Mouse (Mus musculus) naive thymus-derived CD4-positive, alpha-beta T cell, adult 2 months (primary cell): ENCODE data around the gene Mmab.

ENCODE experiments used
- DNase-seq: peaks from one replicate; pipeline ENCODE4 v3.0.0-alpha.2; 2011; ENCODE audit warnings: low read depth

Mmab gene

GRCm38 (mm10) chr5:114428621-114429020 lies 15.2 kb downstream of the Mmab start:
- no peak for DNase-seq

- no peak for DNase-seq
These were observed 17.1 kb downstream of the Mmab start for GRCm38 (mm10) chr5:114426732-114427131.

- DNase-seq = no peak
These were observed 19.9 kb downstream of the Mmab start for GRCm38 (mm10) chr5:114423961-114424360.

GRCm38 (mm10) chr5:114422591-114422990 lies 21.3 kb downstream of the Mmab start:
- DNase-seq = no peak

GRCm38 (mm10) chr5:114421561-114422298 lies 22.1 kb downstream of the Mmab start:
- no peak for DNase-seq

GRCm38 (mm10) chr5:114418541-114418940 lies 25.3 kb downstream of the Mmab start:
- DNase-seq = no peak

GRCm38 (mm10) chr5:114416855-114417254 lies 27.0 kb downstream of the Mmab start:
- no peak for DNase-seq

- DNase-seq = no peak
These were observed 28.3 kb downstream of the Mmab start for GRCm38 (mm10) chr5:114415606-114416005.

GRCm38 (mm10) chr5:114413067-114413735 lies 30.7 kb downstream of the Mmab start:
- DNase-seq = no peak

- DNase-seq = no peak
These were observed 31.4 kb downstream of the Mmab start for GRCm38 (mm10) chr5:114412361-114412998.

- DNase-seq = no peak
These were observed 33.4 kb downstream of the Mmab start for GRCm38 (mm10) chr5:114410429-114410828.

GRCm38 (mm10) chr5:114408846-114409245 lies 35.0 kb downstream of the Mmab start:
- no peak for DNase-seq

GRCm38 (mm10) chr5:114407810-114408209 lies 36.0 kb downstream of the Mmab start:
- DNase-seq = no peak

- DNase-seq = no peak
These were observed 36.6 kb downstream of the Mmab start for GRCm38 (mm10) chr5:114407269-114407668.

GRCm38 (mm10) chr5:114406592-114406991 lies 37.3 kb downstream of the Mmab start:
- DNase-seq = no peak

- no peak for DNase-seq
These were observed 50.7 kb downstream of the Mmab start for GRCm38 (mm10) chr5:114393169-114393568.

- no peak for DNase-seq
These were observed 59.4 kb downstream of the Mmab start for GRCm38 (mm10) chr5:114384448-114384847.

- DNase-seq = peak; percentile 79
These were observed 60.5 kb downstream of the Mmab start for GRCm38 (mm10) chr5:114383184-114383904.
